Mouse (Mus musculus) bone marrow, adult 2 months (tissue): ENCODE measurements around the gene Vav3.

Experiments used
- CTCF ChIP-seq: fragments of 200-500 bp; IDR thresholded peaks from 2 replicates; pipeline ENCODE4 v1.5.1; 2011; ENCODE audit warnings: low read length, control low read depth; ENCODE audit not compliant: control insufficient read depth, insufficient read depth
- POLR2A ChIP-seq: fragments of 200-500 bp; IDR thresholded peaks from 2 replicates; pipeline ENCODE4 v1.6.1; 2011; ENCODE audit warnings: low read depth, mild to moderate bottlenecking, control low read depth, low read length, borderline replicate concordance; ENCODE audit not compliant: control insufficient read depth

DNA sequence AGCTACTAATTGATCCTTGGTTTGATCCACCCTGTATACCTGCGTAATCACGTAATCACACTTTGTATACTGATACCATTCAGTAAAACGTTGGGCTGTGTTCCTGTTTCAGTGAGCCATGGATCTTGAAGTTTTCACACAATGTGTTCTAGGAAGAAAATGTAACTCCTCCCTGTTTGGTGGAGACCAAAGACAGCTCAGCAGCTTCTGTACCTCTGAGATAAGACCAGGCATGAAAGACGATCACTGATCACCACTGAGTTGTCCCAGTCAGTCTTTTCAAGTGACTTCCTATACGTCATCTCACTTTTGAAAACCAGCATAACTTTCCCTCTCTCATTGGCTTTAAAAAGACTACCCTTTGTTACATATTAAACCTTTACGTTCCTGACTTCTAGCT is 38.2 kb downstream of the Vav3 start:
- TF ChIP-seq CTCF (no peak), POLR2A (no peak)
